Mouse (Mus musculus): Measurements from ENCODE around the gene Mgat1.

Gene Mgat1

DNA sequence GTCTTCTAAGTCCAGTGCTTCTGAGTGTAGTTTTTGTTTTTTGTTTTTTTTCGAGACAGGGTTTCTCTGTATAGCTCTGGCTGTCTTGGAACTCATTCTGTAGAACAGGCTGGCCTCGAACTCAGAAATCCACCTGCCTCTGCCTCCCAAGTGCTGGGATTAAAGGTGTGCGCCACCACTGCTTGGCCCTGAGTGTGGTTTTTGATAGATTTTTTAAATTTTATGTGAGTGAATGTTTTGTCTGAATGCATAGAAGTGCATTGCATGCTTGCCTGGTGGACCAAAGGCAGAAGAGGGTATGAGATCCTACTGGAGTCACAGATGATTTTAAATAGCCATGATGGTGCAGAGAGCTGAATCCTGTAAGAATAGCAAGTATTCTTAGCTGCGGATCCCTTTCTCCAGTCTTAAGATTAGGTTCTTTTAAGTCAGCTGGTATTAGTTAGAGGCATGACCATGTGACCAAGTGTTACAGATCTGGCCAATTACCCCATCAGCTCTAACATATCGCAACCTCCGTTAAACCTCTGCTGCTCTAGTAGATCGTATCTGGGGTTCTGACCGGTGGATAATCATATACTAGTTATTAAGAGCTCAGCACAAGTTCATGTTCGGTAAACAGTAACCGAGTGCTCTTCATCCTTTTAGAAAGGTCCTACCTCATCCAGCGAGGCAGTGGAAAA is 906 bp upstream of the Mgat1 start:
- DNase-seq, result no peak

DNA sequence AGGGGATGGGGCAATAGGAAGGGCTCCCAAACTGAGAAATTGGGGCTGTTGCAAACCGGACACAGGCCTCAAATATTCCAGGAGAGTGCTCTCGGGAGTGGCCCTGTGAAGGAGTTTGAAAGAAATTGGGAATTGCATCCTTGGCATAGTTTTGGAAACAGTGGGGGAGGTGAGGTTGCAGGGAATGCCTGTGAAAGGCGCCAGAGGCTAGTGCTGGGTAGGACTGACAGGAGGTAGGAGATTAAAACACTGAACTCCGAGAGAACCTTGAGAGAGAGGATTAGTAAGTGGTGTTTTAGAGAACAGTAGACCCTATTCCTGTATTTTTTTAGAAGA is 572 bp downstream of the Mgat1 start:
- no peak for DNase-seq

- DNase-seq, result peak; percentile 86
Observed at GRCm38 (mm10) chr11:49245176-49245575, 1.2 kb downstream of the Mgat1 start.

DNA sequence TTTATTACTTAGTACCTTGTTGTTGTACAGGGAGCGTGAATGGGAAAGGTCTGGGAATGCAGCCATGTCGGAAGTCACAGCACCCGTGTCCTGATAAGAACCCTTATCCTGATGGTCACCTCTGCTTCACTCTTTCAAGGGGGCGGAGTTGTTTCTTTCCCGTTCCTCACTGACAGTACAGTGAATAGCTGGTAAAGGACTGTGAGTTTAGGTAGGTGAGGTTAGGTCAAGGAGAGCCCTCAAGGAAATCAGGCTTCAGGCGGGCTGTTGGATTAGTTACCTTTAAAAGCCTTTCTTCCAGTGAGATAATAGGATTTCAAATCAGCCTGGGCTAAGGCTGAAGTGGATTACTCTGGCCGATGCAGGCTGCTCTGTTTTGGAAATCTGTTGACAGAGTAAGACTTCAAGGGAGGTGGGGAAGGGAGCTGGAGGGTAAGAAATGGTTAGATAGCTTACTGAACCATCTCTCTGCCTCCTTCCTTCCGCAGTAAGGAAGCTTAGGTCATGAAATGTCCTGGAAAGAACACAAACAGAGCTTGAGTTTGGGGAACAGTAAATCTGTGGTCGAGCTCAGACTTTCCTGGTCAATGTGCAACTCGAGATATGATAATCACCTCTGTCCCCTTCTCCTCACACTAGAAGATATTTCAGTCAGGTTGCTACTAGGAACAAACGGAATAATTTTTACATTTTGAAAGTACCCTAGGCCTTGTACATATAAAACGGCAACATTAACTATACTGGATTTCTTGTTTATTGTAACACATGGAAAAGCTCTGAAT is 1.8 kb downstream of the Mgat1 start:
- DNase-seq, result peak; percentile 37

GRCm38 (mm10) chr11:49246523-49246922 is 2.5 kb downstream of the Mgat1 start:
- DNase-seq, result no peak

DNA sequence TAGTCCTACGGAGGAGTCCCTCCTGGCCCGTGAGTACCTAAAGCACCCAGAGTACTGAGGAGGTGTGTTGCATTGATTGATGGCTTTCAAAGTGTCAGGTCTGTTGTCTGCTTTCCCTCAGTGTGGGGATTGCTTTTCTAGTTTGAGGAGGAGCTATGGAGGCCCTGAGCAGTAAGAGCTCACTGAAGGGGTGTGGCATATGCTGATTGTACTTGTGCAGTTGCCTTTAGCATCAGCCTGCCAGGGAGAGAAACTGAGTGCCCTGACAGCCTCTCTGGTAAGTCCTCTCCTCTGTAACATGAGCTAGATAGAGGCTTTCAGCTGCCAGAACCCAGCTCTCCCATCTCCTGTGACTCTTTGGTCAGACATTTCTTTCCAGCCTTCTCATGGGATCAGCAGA is 3.3 kb downstream of the Mgat1 start:
- no peak for DNase-seq

- DNase-seq, result peak; percentile 78
Observed at GRCm38 (mm10) chr11:49248226-49248973, 4.4 kb downstream of the Mgat1 start.

DNA sequence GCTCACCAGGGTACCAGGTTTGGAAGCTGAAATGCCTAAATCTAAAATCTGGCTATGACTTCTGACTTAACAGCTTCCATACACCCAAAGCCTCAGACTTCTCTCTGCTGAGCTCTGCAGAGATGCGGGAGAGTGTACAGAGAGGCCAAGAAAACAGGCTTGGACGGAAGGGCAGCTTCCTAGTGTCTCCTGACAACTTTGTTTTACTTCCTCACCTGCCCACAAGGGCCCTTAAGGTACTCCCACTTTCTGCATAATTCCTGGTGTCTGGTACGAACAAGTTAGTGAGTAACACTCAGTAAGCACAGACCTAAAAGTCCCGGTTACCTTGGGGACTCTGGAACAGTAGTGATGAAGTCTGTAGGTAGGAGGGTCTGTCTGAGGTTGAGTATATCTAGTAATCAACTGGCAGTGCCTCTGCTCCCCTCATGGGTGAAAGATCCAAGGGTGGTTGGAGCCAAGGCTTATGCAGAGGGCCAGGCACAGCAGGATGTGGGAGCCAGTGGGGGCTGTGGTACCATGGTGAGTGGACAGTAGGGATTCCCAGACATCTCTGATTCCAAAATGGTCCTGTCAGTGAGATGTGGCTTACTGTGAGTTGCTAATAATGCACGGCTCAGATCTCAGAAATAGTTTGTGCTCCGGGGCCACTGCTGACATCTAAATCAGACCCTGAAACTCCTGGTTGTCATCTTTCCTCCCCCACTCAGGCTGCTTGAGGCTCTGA is 5.1 kb downstream of the Mgat1 start:
- no peak for DNase-seq

DNA sequence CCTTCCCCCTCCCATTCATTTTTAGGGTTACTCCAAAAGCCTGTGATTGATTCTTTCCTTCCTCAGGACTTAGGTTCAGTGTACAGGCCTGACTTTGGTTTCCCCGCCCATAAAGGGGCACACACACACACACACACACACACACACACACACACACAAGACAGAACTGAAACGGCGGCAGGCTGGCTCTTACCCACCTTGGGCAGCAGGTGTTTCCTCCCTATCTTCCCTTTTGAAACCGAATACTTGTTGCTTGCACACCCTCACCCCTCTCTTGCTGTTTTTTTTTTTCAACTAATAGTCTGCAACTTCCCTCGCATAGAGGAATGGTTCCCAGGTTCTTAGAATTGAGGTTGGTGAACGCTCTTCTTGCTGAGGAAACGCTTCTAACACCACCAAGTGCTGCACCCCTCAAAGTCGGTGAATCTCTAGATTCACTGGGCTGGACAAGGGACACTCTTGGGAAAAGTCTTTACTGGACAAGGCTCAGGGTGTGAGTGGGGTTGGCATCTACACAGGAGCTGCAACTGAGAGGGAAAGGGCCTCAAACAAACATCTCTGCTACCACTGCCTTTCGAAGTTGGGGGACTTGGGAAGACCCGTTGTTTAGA is 5.9 kb downstream of the Mgat1 start:
- DNase-seq, result peak; percentile 59

- peak; percentile 95 for DNase-seq
Observed at GRCm38 (mm10) chr11:49250422-49251379, 6.7 kb downstream of the Mgat1 start.

DNA sequence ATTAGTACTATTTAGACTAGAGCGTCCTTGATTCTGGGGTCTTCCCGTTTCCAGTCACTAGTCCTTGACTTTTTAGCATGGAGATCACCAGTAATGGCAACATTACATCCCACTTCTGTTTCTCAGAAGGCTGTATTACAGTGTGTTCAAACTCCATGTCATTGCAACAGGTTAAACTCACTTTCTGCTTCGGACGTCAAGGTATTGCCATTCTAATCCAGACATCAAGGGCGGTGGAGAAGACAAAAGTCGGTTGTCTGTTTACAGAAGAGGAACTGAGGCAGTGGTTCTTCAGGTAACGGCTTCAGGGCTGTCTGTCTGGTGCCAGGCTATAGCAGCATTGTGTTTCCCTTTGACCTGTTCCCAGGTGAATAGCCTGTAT is 7.4 kb downstream of the Mgat1 start:
- DNase-seq, result no peak

- DNase-seq, result no peak
Observed at GRCm38 (mm10) chr11:49252048-49252447, 8.1 kb downstream of the Mgat1 start.

DNA sequence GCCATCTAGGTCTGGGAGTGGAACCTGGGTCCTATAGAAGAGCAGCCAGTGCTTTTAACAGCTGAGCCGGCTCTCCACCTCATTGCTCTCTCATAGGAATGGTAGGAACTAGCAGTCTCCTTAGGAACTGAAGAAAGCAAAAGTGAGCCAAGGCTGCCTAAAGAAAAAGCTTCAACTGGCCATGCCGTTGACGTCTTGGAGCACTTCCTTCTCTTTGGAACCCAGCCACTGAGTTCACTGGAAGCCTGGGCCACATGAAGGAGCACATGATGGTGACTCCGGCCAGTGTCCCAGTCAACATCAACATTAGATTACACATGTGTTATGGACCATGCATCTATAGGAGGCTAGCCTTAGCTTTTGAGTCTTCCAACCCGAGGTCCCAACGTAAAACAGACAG is 9.0 kb downstream of the Mgat1 start:
- no peak for DNase-seq

DNA sequence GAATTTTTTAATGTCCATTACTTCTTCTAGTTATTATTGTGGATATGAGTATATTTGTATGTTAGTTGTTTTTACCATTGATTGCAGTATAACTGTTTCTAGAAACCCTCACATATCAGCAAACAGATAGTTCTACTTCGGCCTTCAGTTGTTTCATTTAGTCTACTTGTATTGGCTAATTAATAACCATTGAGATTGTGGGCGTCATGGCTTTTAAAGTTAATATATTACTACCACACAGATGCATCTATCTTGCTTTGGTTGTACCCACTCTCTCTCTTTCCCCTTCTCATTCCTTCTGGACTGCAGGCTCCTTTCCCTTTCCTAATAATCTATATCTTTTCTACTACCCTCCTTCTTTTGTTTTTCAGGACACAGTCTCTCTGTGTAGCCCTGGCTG is 15.3 kb downstream of the Mgat1 start:
- DNase-seq, result no peak

GRCm38 (mm10) chr11:49259829-49260228 is 15.8 kb downstream of the Mgat1 start:
- DNase-seq, result no peak

DNA sequence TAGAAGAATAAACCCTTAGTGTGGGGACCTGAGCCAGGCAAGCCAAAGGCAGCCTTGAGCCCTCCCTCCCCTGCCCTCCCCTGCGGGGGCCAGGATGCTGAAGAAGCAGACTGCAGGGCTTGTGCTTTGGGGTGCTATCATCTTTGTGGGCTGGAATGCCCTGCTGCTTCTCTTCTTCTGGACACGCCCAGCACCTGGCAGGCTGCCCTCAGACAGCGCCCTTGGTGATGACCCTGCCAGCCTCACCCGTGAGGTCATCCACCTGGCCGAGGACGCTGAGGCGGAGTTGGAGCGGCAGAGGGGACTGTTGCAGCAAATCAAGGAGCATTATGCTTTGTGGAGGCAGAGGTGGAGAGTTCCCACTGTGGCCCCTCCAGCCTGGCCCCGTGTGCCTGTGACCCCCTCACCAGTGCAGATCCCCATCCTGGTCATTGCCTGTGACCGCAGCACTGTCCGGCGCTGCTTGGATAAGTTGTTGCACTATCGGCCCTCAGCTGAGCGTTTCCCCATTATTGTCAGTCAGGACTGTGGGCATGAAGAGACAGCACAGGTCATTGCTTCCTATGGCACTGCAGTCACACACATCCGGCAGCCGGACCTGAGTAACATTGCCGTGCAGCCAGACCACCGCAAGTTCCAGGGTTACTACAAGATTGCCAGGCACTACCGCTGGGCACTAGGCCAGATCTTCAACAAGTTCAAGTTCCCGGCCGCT is 16.8 kb downstream of the Mgat1 start:
- peak; percentile 83 for DNase-seq

DNA sequence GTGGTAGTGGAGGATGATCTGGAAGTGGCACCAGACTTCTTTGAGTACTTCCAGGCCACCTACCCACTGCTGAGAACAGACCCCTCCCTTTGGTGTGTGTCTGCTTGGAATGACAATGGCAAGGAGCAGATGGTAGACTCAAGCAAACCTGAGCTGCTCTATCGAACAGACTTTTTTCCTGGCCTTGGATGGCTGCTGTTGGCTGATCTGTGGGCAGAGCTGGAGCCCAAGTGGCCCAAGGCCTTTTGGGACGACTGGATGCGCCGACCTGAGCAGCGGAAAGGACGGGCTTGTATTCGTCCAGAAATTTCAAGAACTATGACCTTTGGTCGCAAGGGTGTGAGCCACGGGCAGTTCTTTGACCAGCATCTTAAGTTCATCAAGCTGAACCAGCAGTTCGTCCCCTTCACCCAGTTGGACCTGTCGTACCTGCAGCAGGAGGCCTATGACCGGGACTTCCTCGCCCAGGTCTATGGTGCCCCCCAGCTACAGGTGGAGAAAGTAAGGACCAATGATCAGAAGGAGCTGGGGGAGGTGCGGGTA is 17.4 kb downstream of the Mgat1 start:
- DNase-seq, result peak; percentile 45

GRCm38 (mm10) chr11:49262286-49262685 is 18.3 kb downstream of the Mgat1 start:
- DNase-seq, result no peak

DNA sequence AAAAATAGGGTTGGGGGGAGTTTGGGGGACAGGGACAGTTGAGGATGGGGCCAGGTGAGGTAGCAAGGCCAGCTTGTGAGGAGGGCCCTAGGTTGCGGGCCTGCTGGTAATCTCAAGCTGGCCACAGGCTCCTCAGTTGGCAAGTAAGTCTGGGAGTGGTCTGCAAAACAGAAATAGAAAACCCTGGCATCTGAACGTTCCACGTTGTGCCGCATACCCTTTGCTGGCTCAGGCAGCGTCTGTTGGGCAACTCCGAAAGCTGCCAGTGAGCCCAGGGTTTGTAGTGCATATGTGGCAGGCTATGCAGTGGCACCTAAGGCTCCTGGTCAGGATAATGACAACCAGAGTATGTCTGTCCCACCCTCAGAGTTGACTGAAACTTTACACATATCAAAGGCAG is 19.2 kb downstream of the Mgat1 start:
- DNase-seq, result no peak

DNA sequence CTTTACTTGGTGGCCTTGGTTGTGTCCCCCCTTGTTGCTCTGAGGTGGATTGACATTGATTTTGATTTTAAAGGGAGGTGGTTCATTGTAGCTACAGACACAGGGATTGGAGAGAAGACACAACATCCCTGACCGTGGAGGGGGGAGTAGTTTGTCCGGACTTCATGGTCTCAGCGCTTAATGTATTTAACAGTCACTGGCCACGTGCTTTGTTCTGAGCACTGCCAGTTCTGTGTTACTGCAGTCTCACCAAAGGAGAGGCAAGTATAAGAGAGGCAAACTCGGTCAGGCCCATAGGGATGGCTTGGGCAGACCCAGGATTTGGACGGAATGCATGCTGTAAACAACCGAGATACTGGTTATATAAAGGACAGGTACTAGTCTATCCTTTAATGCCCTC is 20.1 kb downstream of the Mgat1 start:
- DNase-seq, result no peak

DNA sequence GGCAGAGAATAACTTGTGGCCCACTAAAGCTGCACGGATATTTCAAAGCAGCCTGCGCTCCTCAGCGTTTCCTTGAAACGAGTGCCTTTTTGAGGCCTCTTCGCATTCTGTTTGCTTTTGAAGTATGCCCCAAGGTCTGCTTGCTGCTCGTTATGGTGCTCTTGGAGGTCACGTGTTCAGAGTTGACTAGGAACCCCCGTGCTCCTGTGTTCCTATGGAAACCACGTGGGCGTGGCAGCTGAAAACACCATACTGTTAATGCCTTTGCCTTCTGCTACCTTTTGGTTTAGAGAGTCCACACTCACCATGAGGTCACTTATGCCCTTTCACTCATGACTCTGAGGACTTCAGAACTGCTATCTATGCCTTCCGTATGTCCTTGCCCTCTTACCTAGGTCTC is 20.6 kb downstream of the Mgat1 start:
- DNase-seq, result no peak

Data from kidney, postnatal 10 days (tissue).